Mouse (Mus musculus) Muller cell, postnatal 12 days (primary cell): ENCODE measurements around the gene Il5ra.

ENCODE experiments used
- DNase-seq: peaks from one replicate; pipeline ENCODE4 v3.0.0-alpha.2; 2015; ENCODE audit errors: inconsistent ontology term

Il5ra gene

DNA sequence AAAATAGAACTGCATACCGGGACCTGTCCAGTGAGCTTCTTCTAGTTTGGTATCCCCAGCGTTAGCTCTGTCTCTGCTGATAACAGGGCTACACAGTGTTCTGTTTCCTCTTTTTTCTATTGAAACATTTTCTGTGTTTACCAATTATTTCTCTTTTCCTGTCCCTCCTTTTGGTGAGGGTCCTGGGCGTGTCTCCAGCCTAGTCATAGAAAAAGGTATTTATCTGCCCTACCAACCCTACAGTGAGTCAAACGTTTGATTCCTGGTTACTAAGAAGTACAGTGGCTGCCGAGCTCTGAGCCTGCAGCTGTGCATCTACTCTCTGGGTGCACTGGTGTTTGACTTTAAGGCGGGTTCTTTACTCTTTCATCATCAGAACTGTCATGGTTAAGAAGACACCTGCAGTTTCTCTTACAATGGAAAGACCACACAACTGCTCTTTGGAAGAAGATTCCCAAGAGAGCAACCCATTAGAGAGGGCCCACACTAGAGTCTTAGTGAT lies at the start of gene Il5ra:
TSS of gene Il5ra (minus strand) at position 151 of the 502 bp plus-strand sequence.
- no peak for DNase-seq

DNA sequence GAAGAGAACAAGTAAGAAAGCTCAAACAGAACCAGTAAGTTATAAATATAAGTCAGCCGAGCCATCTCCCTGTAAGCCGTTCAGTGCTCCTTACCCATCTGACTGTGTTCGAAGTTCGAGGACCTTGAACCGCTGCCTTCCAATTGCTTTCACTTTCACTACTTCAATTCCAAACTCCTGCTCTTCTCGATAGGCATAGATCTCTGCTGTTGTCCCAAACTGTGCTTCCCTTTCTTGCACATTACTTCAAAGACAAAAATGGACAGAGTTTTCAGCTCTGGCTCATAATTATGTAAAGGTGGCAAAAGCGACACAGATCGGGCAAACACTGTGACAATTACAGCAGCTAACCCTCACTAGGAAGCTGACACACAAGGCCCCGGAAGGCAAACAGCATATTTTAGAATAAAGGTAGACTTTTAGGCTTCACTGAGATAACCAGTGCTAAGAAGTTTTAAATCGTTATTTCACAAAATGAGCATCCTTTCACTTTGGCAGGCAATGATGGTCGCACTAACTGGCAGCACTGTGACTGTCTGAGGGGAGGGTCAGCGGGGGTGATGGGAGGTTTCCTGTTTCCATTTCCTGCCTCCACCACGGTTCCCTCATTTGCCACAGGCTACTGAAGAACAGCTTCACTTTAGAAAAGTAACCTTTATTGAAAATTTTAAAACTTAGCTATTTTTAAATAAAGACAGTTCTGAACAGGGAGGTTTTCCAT lies 45.4 kb upstream of the Il5ra start:
- DNase-seq: no peak

DNA sequence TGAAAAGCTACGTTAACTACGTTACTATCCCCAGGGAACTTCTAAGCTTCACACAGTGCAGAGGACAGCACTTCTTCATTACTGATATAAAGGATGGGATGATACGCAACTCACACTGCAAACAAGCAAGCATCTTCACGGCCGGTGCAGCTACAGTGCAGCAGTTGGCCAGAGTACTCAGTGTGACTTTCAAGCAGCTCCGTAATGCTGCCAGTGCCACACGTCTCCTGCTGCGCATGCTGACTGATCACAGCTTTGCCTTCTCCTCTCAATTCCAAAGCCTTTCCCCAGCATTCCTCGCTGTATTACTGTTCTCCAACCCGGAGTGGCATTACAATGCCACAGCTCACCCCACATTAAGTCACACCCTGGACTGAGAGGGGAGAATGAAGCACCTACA lies 44.8 kb upstream of the Il5ra start:
- no peak for DNase-seq

DNA sequence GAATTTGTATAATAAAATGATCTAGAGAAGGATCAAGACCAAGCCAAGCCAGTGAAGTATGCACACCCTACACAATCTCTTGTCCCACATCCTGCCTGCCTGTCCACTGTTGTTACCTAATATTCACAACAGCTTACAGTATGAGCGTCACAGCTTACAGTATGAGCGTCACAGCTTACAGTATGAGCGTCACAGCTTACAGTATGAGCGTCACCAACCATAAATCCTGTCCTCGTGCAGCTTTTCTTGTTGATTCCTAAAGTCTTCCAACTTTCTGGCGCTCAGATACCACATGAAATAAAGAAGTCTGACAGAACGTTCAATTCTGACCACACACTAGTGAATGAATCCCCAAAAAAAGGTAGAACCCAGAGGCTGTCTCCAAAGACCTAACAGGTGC lies 44.3 kb upstream of the Il5ra start:
- no peak for DNase-seq

DNA sequence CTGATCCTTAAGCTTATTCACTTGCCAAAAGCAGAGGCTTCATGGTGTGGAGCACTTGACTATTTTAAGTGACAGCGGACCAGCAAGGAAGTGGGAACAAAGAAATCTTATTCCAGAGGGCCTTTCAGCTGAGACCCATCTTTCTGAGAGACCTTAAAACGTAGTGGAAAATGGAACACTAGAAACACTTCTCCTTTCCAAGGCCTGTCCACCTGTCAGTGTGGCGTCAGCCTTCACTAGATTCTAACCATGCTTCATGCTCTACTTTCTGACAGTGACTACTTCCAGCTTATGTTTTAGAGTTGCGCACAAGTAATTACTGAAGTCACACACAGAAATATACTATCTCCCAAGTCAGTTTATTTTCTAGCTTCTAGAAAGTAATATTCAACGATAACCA lies 43.6 kb upstream of the Il5ra start:
- DNase-seq: no peak

DNA sequence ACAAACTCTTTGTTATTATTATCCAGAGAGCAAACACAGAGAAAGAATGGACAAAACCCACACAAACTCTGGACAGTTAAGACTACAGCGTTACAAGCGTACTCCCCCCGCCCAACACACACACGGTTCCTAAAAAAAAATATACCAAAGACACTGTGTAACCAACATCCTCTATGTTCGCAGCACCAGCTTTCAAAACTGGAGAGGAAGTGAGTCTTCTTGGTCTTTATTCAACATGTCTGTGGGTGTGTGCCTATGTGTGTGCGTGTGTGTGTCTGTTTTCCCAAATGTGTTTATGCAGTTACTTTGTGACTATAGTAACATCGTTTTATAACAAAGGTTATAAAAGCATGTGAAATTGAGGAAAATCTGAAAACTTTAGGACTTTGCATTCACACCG lies 42.6 kb upstream of the Il5ra start:
- no peak for DNase-seq

DNA sequence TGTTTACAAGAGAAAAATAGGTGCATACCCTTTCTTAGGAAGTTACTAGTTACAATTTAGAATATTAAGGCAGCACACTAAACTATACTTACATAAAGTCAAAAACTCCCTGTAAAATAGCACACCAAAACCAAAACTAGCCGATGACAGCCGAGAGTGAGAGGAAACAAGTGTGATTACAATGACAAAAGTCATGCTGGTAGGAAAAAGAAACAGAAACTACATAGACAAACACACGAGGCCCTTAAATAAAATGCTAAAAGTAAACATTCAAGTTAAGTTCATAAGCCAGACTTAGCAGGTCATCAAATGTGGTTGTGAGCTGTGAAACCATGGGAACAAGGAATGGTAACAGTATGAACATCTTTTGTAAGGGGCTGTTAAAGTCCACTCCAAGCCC lies 38.3 kb upstream of the Il5ra start:
- DNase-seq: no peak

DNA sequence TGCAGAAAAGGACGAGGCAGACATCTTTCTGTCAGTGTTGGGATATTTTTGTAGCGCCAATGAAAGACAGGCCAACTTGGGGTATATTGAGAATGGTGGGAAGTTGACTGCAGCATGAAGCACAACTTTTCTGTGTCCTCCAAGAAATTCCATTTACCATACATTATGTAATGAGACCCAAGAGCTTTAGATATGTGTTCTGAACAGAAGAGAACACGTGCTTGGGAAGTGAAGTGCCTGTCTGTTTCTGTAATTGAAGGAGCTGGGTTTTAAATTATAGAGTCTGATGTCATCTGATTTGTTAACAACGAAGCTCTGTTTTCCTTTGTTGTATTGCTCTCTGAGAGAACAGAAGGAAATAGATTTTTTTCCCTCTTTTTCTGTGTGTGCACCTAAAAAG lies 21.2 kb upstream of the Il5ra start:
- DNase-seq: no peak

DNA sequence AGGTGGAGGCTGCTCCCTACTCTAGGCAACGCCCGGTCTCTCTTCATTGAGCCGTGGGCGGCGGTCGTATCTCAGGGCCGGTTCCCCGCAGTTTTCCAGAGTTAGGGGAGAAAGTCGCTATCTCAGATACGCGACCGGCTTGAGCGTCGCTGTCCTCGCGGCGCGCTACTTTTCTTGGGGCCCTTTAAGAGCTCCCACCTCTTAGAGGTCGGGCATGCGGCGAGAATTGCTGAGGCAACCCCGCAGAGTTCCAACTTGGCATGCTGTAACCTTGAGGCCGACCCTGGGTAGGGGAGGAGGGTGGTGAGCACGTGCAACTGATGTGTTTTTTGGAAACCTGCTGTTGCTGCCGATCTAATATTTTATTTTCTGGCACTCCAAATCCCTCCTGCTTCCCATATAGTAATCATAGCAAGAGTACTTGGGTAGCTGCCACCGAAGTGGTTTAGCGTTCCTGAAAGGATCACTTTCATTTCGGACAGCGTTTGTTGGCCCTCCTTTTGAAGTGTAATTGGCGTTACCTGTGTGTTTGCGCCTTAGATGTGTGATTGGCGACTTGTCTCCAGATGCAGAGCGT lies 20.5 kb upstream of the Il5ra start:
- DNase-seq: no peak

DNA sequence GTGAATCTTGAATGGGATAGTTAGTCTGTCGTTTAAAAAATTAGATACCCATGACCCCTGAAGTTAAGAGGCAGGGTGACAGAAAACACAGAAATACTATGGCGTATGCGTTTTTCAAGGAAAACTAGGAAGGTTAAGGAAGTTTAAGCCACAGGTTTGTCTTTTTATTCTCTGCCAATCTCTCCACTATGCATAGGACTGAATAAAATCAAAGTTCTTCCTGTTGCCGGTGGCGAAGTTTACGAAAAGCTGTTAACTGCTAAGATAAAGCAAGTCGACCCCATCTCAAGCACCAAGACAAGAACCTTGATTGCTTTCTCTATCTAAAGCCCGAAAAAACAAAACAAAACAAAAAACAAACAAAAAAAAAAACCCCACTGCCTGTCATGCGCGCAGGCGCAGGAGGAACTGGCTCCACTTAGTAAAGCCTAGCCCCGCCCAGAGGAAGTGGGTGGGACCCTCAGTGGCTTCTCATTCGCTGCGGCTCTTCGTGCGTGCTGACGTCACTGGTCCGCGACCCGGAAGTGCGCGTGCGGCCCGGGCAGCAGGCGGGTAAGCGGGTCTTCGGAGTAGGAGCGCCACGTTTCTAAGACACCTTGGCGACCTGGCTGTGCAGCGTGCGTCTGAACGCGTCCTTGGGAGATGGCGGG lies 19.9 kb upstream of the Il5ra start, which contains the start of gene Trnt1:
TSS of gene Trnt1 (plus strand) at position 481 of the 650 bp plus-strand sequence.
- peak; percentile 98 for DNase-seq

DNA sequence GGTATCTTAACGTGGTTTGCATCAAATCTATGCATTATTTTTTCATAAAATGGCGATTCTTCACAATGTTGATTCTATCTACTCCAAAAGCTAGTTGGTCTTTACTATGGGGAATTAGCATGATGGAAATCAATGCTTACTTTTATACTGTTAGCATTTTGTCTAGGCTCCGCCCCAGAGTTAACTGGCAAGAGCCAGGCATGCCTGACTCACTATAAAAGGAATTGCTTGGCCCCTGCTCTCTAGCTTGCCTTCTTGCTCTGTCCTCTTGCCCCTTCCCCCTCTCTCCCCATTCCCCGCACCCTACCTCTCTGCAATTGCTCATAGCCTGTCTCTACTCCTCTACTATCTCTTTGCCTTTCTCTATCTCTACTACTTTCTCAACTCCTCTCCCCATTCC lies 17.9 kb upstream of the Il5ra start:
- no peak for DNase-seq

DNA sequence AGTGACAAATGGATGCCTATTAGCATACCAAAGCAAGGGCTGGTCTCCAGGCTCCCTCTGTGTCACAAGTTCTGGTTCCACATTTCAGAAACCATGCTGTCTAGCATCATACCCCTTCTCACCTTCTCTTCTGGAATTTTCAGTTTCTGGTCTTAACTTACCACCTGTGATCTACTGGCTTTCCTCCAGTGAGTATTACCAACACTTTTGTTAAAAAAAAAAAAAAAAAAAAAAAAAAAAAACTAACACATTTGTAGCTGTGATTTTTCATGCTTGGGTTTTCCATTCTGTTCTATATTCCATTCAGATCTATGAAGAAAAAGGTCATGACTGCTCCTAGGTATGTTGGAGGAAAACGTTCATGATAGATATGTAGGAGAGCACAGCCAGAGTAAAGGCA lies 17.1 kb upstream of the Il5ra start:
- DNase-seq: no peak

DNA sequence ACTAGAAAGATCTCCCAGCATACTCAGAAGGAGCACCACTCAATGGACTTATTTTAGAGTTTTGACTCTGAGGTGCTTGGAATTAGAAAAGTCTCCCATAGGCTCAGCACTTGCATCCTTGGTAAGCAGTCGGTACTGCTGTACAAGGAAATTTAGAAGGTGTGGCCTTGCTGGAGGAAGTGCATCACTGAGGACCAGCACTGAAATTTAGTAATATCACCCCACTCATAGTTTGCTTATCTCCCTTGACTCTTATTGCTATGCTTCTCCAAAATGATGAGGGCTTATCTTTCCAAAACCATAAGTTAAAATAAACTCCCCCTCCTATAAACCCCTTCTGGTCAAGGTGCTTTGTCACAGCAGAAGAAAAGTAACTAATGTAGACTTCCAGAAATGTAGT lies 12.6 kb upstream of the Il5ra start:
- no peak for DNase-seq

DNA sequence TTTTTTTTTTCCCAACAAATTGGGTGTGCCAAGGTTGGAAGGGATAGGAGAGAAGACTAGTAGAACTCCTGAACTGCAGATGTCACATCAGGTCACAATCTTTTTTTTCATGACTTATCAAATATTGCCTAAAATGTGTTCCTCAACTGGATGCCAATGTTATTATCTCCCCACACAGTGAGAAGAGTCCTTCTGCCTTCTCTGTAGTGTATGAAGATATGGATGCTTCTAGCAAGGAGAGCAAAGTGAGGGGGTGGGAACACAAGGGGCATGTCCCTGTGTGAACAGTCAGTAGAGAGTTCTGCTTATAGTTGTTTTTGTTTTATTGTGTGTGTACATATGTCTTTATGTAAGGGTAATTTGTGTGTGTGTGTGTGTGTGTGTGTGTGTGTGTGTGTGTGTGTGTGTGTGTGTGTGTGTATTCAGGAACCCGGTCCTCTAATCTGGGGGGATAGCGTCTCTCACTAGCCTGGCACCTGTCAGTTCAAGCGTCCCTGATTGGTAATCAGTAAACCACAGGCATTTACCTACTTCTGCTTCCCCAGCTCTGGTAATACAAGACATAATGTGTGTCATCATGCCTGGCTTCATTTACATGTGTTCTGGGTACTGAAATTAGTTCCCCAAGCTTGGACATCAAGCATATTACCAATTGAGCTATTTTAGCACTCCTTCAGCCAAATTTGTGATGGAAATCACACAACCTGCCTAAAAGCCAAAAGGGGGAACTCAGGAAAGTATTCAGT lies 11.8 kb upstream of the Il5ra start:
- no peak for DNase-seq

DNA sequence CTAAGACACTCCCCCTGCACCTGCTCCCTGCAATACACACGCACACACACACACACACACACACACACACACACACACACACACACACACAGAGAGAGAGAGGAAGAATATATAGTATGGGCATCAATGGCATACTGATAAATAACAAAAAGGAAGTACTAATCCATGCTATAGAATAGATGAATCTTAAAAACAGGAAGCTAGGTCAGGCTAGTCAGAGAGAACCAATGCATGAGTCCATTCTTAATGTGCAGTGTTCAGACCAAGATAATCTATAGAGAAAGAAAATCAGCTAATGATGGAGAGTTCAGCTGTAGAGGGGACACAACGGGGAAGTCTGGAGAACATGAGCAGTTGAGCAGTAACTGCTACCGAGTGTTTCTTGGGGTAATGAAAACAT lies 9.5 kb upstream of the Il5ra start:
- no peak for DNase-seq

DNA sequence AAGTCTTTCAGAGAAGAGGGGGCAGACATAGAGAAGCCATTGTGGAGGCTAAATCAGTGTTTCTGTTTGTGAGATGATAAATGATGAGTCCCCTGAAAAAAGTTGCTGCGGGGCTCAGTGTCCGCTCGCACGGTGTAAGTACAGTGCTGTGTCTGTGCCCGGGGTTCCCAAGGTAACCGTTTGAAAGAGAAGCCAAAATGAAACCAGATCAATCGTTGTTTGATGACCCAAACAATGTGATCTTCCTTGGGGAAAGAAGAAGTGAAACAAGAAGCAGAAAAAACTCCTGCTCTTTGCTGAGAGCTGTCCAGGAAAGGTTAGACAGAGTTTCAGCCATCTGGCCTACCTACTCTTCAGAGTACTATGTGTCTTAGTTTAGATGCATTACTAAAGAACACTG lies 1.5 kb upstream of the Il5ra start:
- DNase-seq: no peak

DNA sequence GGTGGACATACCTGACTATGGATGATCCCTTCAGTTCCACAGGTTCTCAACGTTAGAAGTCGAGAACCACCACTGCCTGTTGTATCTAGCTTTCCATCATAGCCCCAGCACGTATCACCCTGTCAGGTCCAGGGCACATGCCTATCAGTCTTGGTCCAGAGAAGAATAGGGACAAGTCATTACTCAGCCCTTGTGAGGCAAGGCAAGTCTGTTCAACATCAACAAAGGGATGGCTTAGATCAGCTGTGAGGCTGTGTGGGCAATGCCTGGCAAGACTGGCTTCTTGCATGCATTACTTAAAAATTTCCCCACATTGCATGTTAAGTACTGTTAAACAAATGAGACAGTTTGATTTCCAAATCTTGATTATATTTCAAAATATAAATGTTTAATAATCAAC lies 1.0 kb downstream of the Il5ra start:
- no peak for DNase-seq

DNA sequence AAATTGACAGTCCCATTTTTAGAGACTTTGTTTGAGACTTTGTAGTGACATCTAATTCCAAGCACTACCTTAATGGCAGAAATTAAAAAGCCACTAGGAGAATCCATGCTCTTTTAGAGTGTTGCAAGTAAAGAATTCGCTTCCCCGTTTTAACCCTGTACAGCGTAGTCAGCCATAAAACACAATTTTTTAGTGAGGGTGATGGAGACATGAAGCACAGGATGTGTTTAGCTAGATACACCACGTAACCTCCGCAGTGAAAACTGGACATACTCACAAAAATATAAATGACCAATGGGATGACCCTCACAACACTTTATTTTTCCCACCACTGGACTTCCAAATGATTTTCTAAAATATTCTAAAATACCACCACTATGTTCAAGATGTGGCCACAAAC lies 1.6 kb downstream of the Il5ra start:
- no peak for DNase-seq

DNA sequence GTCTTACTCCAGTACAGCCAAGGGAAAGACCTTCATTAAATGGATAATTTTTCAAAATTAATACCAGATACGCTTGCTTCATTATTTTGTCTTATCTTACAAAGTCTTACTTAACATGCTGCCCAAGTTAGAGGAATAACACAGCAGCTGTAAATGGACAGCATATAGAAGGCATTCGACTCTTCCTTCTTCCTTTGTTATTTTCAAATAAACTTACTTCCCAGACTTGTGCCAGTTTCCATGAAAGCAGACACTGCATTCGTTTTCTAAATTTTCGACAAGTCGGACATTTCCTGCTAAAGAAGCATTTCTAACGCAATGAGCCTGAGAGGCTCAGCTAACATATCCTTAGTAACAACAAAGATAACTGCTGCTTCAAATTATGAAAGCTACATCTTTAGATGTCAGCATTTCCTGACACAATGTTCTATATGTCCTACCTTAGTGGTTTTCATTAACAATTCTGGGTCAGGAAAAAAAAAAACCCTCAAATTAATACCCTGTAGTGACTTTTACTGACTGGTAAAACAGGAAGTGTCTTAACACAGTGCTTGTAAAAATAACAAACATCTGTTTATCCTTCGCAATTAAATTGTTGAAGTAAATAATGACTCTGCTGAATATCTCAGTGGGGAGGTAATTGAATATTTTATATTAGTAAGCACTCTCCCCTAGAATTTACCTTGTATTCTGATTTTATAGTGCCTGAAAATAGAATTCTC lies 3.0 kb downstream of the Il5ra start:
- no peak for DNase-seq

DNA sequence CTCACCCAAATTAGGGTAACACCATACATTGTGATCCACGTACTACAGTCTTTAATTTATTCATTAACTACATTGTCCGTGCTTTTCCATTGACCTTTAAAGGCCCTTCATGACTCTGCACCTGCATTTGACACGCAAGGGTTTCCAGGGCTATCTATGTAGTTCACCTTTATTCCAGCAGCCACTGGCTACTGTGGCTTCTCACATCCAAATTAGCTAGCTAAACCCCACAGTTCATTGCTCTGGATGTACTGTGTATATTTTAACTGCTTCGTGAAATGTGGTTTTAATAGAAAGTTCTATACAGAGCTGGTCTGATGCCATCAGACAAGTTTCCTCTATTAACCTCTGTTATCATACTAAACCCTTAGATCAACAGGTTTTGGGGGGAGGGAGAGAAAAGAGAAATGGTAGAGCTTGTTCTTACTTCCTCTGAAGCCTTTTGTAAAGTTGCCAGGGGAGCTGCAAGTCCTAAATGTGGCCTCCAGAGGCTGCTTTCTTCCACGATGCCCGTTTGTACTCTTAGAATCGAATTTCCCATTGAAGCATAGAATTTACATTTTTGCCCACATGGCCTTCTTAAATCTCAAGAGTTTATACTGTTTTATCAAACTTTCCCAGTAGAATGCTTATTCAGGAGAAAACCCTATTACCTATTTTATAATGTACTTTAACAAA lies 5.1 kb downstream of the Il5ra start:
- DNase-seq: no peak

DNA sequence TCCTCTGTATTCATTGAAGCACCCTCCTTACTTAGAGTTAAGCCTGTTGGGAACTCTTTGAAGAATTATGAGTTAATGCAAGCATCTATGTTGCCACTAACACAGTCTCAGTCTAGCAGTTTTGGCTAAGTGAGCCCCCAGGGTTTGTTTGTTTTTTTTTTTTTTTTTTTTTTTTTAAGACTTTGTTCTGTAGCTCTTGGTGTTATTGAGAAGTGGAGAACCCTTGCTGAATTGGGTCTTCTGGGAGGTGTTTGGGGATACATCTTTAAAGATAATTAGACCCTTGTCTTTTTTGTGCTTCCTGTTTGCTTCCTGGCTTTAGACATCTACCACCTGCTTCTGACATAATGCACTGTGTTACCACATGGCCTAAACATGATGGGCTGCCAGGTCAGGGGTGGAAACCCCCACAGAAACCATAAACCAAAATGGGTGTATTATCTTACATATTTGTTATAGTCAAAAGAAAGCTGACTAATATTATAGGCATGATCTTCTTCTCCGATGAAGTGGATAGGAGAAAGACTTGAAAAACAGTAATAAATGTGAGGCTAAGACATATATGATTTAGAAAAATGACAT lies 8.5 kb downstream of the Il5ra start:
- no peak for DNase-seq
